Mouse (Mus musculus) embryo, embryonic 10 days (tissue): ENCODE results near the gene Spred3.
A peak's percentile ranks its signal among the peaks of the same experiment; 100 is the strongest.
"Not testable (repeated sequence)": the region's sequence is repeated elsewhere in the genome, so short reads cannot be mapped to it uniquely, and the experiment has no call there.

ENCODE experiments used
- DNase-seq: peaks from one replicate; pipeline ENCODE4 v3.0.0-alpha.2; 2015; ENCODE audit warnings: low spot score

The Spred3 gene

GRCm38 (mm10) chr7:29168791-29169230 is 1.4 kb downstream of the Spred3 start:
- peak; percentile 50 for DNase-seq

GRCm38 (mm10) chr7:29168121-29168695 is 2.0 kb downstream of the Spred3 start:
- no peak for DNase-seq

GRCm38 (mm10) chr7:29167656-29168055 is 2.6 kb downstream of the Spred3 start:
- DNase-seq = no peak

GRCm38 (mm10) chr7:29162750-29163525 is 7.3 kb downstream of the Spred3 start:
- DNase-seq = peak; percentile 74

GRCm38 (mm10) chr7:29162294-29162693 is 7.9 kb downstream of the Spred3 start:
- DNase-seq = no peak

GRCm38 (mm10) chr7:29158264-29158663 is 11.9 kb downstream of the Spred3 start:
- DNase-seq = peak; percentile 29

GRCm38 (mm10) chr7:29155838-29156782 is 14.1 kb downstream of the Spred3 start, which contains the start of gene Fam98c:
Gene Fam98c, minus strand, starts transcription at chr7:29156234.
- DNase-seq = peak; percentile 93

- DNase-seq = peak; percentile 89
These were observed 14.9 kb downstream of the Spred3 start for GRCm38 (mm10) chr7:29155196-29155837.

- DNase-seq = no peak
These were observed 16.0 kb downstream of the Spred3 start for GRCm38 (mm10) chr7:29154018-29154720.

GRCm38 (mm10) chr7:29151486-29151885 is 18.7 kb downstream of the Spred3 start:
- DNase-seq = no peak

GRCm38 (mm10) chr7:29148771-29149170 is 21.4 kb downstream of the Spred3 start:
- no peak for DNase-seq

- no peak for DNase-seq
These were observed 23.4 kb downstream of the Spred3 start for GRCm38 (mm10) chr7:29146625-29147367.

- DNase-seq = no peak
These were observed 26.2 kb downstream of the Spred3 start for GRCm38 (mm10) chr7:29144006-29144405.

- DNase-seq = no peak
These were observed 28.8 kb downstream of the Spred3 start for GRCm38 (mm10) chr7:29141416-29141815.

GRCm38 (mm10) chr7:29139237-29139636 is 31.0 kb downstream of the Spred3 start:
- not testable (repeated sequence) for DNase-seq

GRCm38 (mm10) chr7:29137429-29137828 is 32.8 kb downstream of the Spred3 start:
- DNase-seq = no peak

- DNase-seq = peak; percentile 35
These were observed 35.4 kb downstream of the Spred3 start, which contains the start of gene Rasgrp4 for GRCm38 (mm10) chr7:29134693-29135386. Gene Rasgrp4, plus strand, starts transcription at chr7:29134851.

GRCm38 (mm10) chr7:29134230-29134629 is 36.0 kb downstream of the Spred3 start:
- DNase-seq = no peak

- peak; percentile 39 for DNase-seq
These were observed 41.5 kb downstream of the Spred3 start for GRCm38 (mm10) chr7:29128725-29129124.
